Mouse (Mus musculus) layer of hippocampus, adult 6 months (tissue): ENCODE measurements around the gene Ikbkg. TPM values are rescaled to one million over a fixed set of nuclear protein-coding genes. Genes with fewer than 3 reads are reported as not detected.

Experiments
- long read RNA-seq, 2 experiments: library from polyadenylated mRNA; unstranded; transcript quantifications; one replicate each; pipeline ENCODE4 v2.0.0; 2019 to 2020
- polyA plus RNA-seq: library from polyadenylated mRNA; unstranded; fragments of <200 nt; fragmentation: Nextera tagmentation; gene quantifications from 2 replicates; pipeline ENCODE4 v1.2.3, GENCODE M21; 2021

Gene Ikbkg
- 7.0 and 9.0 TPM in 2 replicates for polyA plus RNA-seq
- long read RNA-seq, experiment 1, full-length matches to known transcripts: 12 of 22 reads
- long read RNA-seq, experiment 1, partial matches to known transcripts: 2 of 22 reads
- long read RNA-seq, experiment 1, other reads (novel, unspliced or antisense): 8 of 22 reads
- long read RNA-seq, experiment 2, full-length matches to known transcripts: 87 of 114 reads
- long read RNA-seq, experiment 2, partial matches to known transcripts: 6 of 114 reads
- long read RNA-seq, experiment 2, other reads (novel, unspliced or antisense): 21 of 114 reads

GRCm38 (mm10) chrX:74392535-74393443 is at the start of gene Ikbkg, which contains the start of gene Fam3a:
TSS of gene Ikbkg (plus strand) at chrX:74393290.
TSS of gene Fam3a (minus strand) at chrX:74393272.

GRCm38 (mm10) chrX:74353467-74353770 is 39.7 kb upstream of the Ikbkg start, which contains the start of gene Lage3:
TSS of gene Lage3 (minus strand) at chrX:74353618.

GRCm38 (mm10) chrX:74372888-74373549 is 20.1 kb upstream of the Ikbkg start, which contains the start of the genes Ubl4a and Slc10a3:
TSS of gene Ubl4a (minus strand) at chrX:74373218.
TSS of gene Slc10a3 (minus strand) at chrX:74373349.

GRCm38 (mm10) chrX:74428826-74429276 is 35.8 kb downstream of the Ikbkg start, which contains the start of gene G6pdx:
TSS of gene G6pdx (minus strand) at chrX:74429194.

GRCm38 (mm10) chrX:74481349-74481885 is 88.3 kb downstream of the Ikbkg start, which contains the start of gene Gm6880:
TSS of gene Gm6880 (minus strand) at chrX:74481399.

Other genes starting within 250 kb of the Ikbkg start
- gene Tex28, start 225.5 kb upstream of the Ikbkg start, polyA plus RNA-seq: not detected in 2 replicates
- gene Tktl1, start 216.0 kb upstream of the Ikbkg start, polyA plus RNA-seq: not detected in 2 replicates
- 2.1 and 4.3 TPM in 2 replicates for gene Flna, start 143.5 kb upstream of the Ikbkg start, polyA plus RNA-seq
- gene Emd, start 138.6 kb upstream of the Ikbkg start, polyA plus RNA-seq: 7.1 and 8.8 TPM in 2 replicates
- 1,201 and 1,311 TPM in 2 replicates for gene Rpl10, start 122.5 kb upstream of the Ikbkg start, polyA plus RNA-seq
- gene Taz, start 111.4 kb upstream of the Ikbkg start, polyA plus RNA-seq: 29.8 and 29.9 TPM in 2 replicates
- gene Dnase1l1, start 111.0 kb upstream of the Ikbkg start, polyA plus RNA-seq: 1.7 and 2.5 TPM in 2 replicates
- 140 and 145 TPM in 2 replicates for gene Atp6ap1, start 96.2 kb upstream of the Ikbkg start, polyA plus RNA-seq
- 178 and 191 TPM in 2 replicates for gene Gdi1, start 88.3 kb upstream of the Ikbkg start, polyA plus RNA-seq
- 23.2 and 25.5 TPM in 2 replicates for gene Fam50a, start 80.3 kb upstream of the Ikbkg start, polyA plus RNA-seq
- gene Plxna3, start 64.2 kb upstream of the Ikbkg start, polyA plus RNA-seq: 1.3 and 1.4 TPM in 2 replicates
- gene Lage3, start 39.7 kb upstream of the Ikbkg start, polyA plus RNA-seq: 44.3 and 46.1 TPM in 2 replicates
- 95.4 and 96.6 TPM in 2 replicates for gene Ubl4a, start 20.1 kb upstream of the Ikbkg start, polyA plus RNA-seq
- gene Slc10a3, start 19.9 kb upstream of the Ikbkg start, polyA plus RNA-seq: 4.0 and 4.5 TPM in 2 replicates
- gene Fam3a, start within 50 bp of the Ikbkg start, polyA plus RNA-seq: 20.2 and 22.8 TPM in 2 replicates
- gene G6pdx, start 35.9 kb downstream of the Ikbkg start, polyA plus RNA-seq: 19.0 and 19.5 TPM in 2 replicates
- gene Gm6880, start 88.1 kb downstream of the Ikbkg start, polyA plus RNA-seq: not detected in 2 replicates
- gene Olfr1326-ps1, start 181.6 kb downstream of the Ikbkg start, polyA plus RNA-seq: not detected in 2 replicates
- gene Olfr1325, start 199.4 kb downstream of the Ikbkg start, polyA plus RNA-seq: not detected in 2 replicates